Mouse (Mus musculus) limb, embryonic 13.5 days (tissue): ENCODE measurements around the gene Hecw2. TPM values are rescaled to one million over a fixed set of nuclear protein-coding genes. Genes with fewer than 3 reads are reported as not detected.

Experiments
- ATAC-seq: fragments of 200-750 bp; cut with Nextera tagmentation; 2 replicates; pipeline ENCODE4 v1.8.0; 2017; ENCODE audit warnings: low read depth, moderate number of reproducible peaks, moderate TSS enrichment; ENCODE audit not compliant: low FRiP score
- H3K27ac ChIP-seq: fragments of 300-500 bp; sonication (generic); 2 replicates; pipeline ENCODE4 v1.5.1; 2015; ENCODE audit warnings: inconsistent platforms, mild to moderate bottlenecking, moderate library complexity
- H3K27me3 ChIP-seq: fragments of 300-500 bp; sonication (generic); 2 replicates; pipeline ENCODE4 v1.6.1; 2015; ENCODE audit warnings: mild to moderate bottlenecking, inconsistent platforms
- H3K36me3 ChIP-seq: fragments of 300-500 bp; sonication (generic); 2 replicates; pipeline ENCODE4 v1.6.1; 2015; ENCODE audit warnings: inconsistent platforms, mild to moderate bottlenecking, moderate library complexity
- H3K4me1 ChIP-seq: fragments of 300-500 bp; sonication (generic); 2 replicates; pipeline ENCODE4 v1.6.1; 2015; ENCODE audit warnings: inconsistent platforms
- H3K4me2 ChIP-seq: fragments of 300-500 bp; sonication (generic); replicated peaks from 2 replicates; pipeline ENCODE4 v1.6.1; 2015; ENCODE audit warnings: inconsistent platforms, mild to moderate bottlenecking, moderate library complexity
- H3K4me3 ChIP-seq: fragments of 300-500 bp; sonication (generic); 2 replicates; pipeline ENCODE4 v1.5.1; 2015; ENCODE audit warnings: moderate library complexity, mild to moderate bottlenecking, inconsistent platforms
- H3K9ac ChIP-seq: fragments of 300-500 bp; sonication (generic); 2 replicates; pipeline ENCODE4 v1.6.1; 2015; ENCODE audit warnings: mild to moderate bottlenecking, inconsistent platforms
- H3K9me3 ChIP-seq: fragments of 300-500 bp; sonication (generic); 2 replicates; pipeline ENCODE4 v1.6.1; 2016; ENCODE audit warnings: inconsistent platforms
- WGBS: fragments of 180-500 bp; shearing (Covaris S2); methylation state at CpG from one replicate; pipeline ENCODE4 v1.1.7; 2015; 5-methylcytosine and 5-hydroxymethylcytosine counted together
- polyA plus RNA-seq: library from polyadenylated mRNA; unstranded; fragments of >200 nt; fragmentation: Nextera tagmentation; extraction: Ambion mirVana; gene quantifications from 2 replicates; pipeline ENCODE4 v1.2.1, GENCODE M21; 2015

Gene Hecw2
- polyA plus RNA-seq, 1 experiment from 2014 or later = 3.7 TPM

DNA sequence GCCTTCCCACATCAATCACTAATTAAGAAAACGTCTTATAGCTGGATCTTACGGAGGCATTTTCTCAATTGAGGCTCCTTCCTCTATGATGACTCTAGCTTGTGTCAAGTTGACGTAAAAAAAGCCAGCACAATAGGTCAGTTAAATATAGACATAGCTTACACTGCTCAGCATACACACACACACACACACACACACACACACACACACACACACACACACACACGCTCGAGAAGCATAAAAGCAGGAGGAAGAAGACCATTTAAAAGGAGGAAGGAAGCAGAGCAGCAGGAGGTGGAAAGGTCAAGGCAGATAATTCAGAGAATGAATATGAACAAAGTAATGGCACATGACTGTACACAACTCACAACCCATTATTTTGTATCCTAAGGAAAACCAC lies 220.0 kb downstream of the Hecw2 start:
- no peak overlapping the region for H3K4me2 ChIP-seq
- no peak overlapping the region for H3K27ac ChIP-seq
- H3K4me1 ChIP-seq = 0 out of 2 replicates have a peak, but pooled peaks cover 5% of the 10 kb centered on the region
- no peak overlapping the region for H3K4me3 ChIP-seq
- no peaks in the 10 kb centered on the region for H3K36me3 ChIP-seq
- H3K9me3 ChIP-seq = no peaks in the 10 kb centered on the region
- H3K27me3 ChIP-seq = no peaks in the 10 kb centered on the region
- no peak overlapping the region for H3K9ac ChIP-seq
- WGBS = 77% methylated on average over 3 of the region's 5 CpGs
- no peak for ATAC-seq

DNA sequence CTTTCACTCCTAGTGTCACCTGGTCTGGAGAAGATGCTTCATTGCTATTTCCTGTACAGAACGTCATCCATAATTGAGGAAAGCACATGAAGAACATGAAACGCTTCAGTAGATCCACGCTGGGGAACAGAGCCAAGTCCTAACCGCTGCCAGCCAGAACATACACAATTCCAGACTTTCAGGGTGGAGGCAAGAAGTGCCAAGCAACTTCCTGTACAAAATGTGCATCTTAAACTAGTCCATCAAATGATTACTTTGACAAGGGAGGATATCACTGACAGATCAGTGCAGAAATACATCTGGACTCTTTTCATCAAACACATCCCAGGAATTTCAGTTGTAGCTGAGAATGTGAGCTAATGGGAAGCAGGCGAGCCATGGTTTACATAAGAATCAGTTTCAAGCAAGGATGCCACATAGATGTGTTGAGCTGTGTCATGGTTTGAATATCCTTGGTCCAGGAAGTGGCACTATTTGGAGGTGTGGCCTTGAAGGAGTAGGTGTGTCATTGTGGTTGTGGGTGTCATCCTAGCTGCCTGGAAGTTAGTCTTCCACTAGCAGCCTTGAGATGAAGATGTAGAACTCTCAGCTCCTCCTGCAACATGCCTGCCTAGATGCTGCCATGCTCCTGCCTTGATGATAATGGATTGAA lies 224.5 kb downstream of the Hecw2 start:
- H3K27me3 ChIP-seq = no peaks in the 10 kb centered on the region
- no peak for ATAC-seq
- 76% methylated on average over 5 of the region's 5 CpGs for WGBS
- no peak overlapping the region for H3K4me2 ChIP-seq
- no peaks in the 10 kb centered on the region for H3K36me3 ChIP-seq
- H3K4me1 ChIP-seq = no peaks in the 10 kb centered on the region
- no peak overlapping the region for H3K4me3 ChIP-seq
- no peaks in the 10 kb centered on the region for H3K9me3 ChIP-seq
- no peak overlapping the region for H3K9ac ChIP-seq
- H3K27ac ChIP-seq = no peak overlapping the region

DNA sequence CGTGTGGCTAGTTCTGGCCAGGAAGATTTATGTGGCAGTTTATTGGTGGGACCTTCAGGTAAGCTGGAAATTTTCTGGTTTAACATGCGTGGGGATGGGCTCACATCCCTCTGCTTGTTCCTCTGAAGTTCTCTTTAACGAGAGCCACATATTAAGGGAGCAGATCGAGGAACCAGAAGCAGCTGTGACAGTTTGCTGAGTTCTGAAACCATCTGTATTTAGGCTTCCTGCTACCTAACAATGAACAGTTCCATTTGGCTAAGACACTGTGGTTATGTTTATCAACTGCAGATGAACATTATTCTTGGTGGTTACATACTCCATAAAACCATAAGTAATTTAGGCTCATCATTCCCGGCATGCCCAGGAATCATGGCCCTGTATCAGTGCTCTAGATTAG lies 242.6 kb downstream of the Hecw2 start:
- WGBS = 31% methylated on average over 5 of the region's 5 CpGs
- Histone ChIP-seq H3K4me3 (no peak overlapping the region), H3K27ac (no peak overlapping the region), H3K4me1 (peaks cover 4% of the 10 kb centered on the region; the same call in 1 of the 2 replicates), H3K36me3 (no peaks in the 10 kb centered on the region), H3K9me3 (no peaks in the 10 kb centered on the region), H3K4me2 (no peak overlapping the region), H3K27me3 (no peaks in the 10 kb centered on the region), H3K9ac (no peak overlapping the region)
- ATAC-seq = no peak

DNA sequence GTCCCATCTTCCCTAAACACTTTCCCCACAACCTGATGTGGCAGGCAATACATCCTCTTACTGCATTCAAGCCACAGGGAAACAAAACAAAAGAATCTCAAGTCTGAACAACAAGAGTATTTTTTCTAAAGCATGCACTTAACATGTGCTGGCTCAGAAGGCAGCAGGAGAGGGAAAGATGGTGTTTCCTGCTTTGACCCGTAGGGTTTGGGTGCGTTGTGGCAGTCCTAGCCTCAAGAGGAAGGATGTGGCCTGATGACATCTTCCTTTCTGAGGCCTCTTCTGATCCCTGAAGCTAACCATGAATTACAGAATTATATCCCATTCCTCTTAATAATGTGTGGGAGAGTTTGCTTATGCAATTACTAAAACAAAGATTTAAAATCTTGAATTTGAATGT lies 249.2 kb downstream of the Hecw2 start:
- no peak for ATAC-seq
- H3K4me2 ChIP-seq = no peak overlapping the region
- H3K9ac ChIP-seq = no peak overlapping the region
- H3K27ac ChIP-seq = no peak overlapping the region
- H3K4me3 ChIP-seq = no peak overlapping the region
- H3K27me3 ChIP-seq = no peaks in the 10 kb centered on the region
- no peaks in the 10 kb centered on the region; the same call in 1 of the 2 replicates for H3K4me1 ChIP-seq
- H3K9me3 ChIP-seq = no peaks in the 10 kb centered on the region
- 66% methylated on average over 2 of the region's 2 CpGs for WGBS
- H3K36me3 ChIP-seq = no peaks in the 10 kb centered on the region

DNA sequence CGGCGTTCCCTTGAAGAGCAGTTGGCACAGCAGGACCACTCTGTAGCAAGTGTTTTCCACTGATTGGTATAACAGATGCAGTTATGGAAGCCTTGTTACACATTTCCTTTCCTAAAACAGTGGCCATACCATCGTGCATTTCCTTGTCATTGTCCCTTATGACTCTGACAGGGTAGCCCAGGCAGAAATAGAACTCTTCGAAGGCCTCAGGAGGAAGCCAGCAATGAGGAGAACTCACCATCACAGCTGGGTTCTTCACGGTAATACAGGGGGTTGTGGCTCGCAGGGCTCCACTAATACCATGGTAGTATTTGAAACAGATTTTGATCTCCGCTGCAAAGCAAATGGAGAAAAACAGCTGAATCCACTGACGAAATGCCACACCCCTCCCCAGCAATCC lies 252.5 kb downstream of the Hecw2 start:
- Histone ChIP-seq H3K27me3 (no peaks in the 10 kb centered on the region), H3K4me3 (no peak overlapping the region), H3K9ac (no peak overlapping the region), H3K9me3 (no peaks in the 10 kb centered on the region), H3K27ac (no peak overlapping the region), H3K4me2 (no peak overlapping the region), H3K36me3 (no peaks in the 10 kb centered on the region), H3K4me1 (peaks cover 5% of the 10 kb centered on the region; the same call in 1 of the 2 replicates)
- 73% methylated on average over 8 of the region's 8 CpGs for WGBS
- no peak for ATAC-seq

DNA sequence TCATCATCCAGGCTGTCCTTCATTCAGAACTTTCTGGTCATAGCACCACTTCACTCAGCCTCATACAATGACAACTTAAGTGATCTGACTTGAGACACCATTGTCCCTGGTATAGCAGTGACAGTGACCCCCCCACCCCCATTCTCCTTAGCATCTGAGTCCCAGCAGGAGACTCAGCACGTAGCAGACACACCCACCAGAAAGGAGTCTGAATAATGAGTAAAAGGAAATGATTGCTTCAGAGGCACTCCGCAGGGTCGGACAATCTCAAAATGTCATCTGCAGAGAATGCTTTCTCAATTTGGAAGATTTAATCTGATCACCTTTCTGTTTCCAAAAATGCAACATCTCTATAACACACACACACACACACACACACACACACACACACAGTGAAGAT lies 253.4 kb downstream of the Hecw2 start:
- no peak for ATAC-seq
- peaks cover 5% of the 10 kb centered on the region; the same call in 1 of the 2 replicates for H3K4me1 ChIP-seq
- no peaks in the 10 kb centered on the region for H3K9me3 ChIP-seq
- H3K4me2 ChIP-seq = no peak overlapping the region
- H3K4me3 ChIP-seq = no peak overlapping the region
- H3K36me3 ChIP-seq = no peaks in the 10 kb centered on the region
- WGBS = 69% methylated on average over 3 of the region's 3 CpGs
- no peak overlapping the region for H3K27ac ChIP-seq
- no peaks in the 10 kb centered on the region for H3K27me3 ChIP-seq
- H3K9ac ChIP-seq = no peak overlapping the region

DNA sequence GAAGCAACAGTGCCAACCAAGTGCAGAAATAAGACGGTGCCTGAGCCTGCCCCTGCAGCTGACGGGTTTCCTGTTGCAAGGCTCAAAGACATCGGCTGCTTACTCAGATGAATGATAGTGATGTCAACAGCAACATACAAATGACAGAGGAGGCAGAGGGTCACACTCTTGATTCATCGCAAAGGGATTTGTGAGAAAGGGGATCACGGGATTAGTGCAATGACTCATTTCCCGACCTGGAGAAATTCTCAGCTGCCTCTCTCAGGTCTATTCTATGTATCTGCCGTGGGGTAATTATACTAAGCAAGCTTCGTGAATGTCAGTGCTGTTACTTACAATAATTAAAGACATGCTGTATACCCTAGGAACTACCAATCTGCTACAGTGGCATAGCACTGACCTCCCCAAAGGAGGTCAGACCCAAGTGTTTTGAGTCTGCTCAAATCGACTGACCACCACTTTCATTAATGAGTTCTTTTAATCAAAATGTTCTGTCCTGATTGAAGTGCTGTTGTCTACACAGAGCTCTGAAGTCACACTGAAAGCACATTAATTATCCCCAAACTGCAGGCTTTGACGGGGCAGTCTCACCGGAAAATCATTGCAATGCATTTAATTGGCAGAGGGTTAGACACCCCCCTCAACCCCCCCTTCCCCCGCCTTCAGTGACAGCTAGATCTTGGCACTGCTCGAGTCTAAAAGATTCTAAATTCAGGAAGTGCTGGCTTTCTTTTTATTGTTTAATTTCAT lies 254.5 kb downstream of the Hecw2 start:
- peaks cover 5% of the 10 kb centered on the region; the same call in 1 of the 2 replicates for H3K4me1 ChIP-seq
- 0 out of 2 replicates have a peak overlapping the region, but pooled peaks have one; percentile 7 for H3K4me2 ChIP-seq
- 8% methylated on average over 13 of the region's 13 CpGs for WGBS
- ATAC-seq = peak; percentile 51
- no peaks in the 10 kb centered on the region for H3K9me3 ChIP-seq
- no peak overlapping the region for H3K9ac ChIP-seq
- H3K4me3 ChIP-seq = no peak overlapping the region
- H3K27me3 ChIP-seq = no peaks in the 10 kb centered on the region
- no peaks in the 10 kb centered on the region for H3K36me3 ChIP-seq
- H3K27ac ChIP-seq = no peak overlapping the region

DNA sequence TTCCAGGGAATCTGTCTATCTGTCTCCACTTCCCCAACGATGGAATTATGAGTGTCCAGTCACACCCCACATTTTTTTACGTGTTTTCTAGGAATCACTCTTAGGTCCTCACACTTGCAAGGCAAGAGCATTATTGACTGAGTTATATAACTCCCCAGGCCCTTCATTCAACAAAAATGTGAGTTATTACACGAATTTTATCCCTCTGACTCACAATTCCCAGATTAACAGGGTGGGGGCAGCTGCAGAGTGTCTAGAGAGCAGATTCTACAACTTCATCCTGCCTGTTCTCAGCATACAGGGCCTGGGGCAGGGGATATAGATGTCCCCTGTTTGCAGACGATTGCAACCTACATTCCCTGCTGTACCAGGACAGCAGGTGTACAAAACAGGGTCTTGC lies 255.7 kb downstream of the Hecw2 start:
- ATAC-seq = no peak

DNA sequence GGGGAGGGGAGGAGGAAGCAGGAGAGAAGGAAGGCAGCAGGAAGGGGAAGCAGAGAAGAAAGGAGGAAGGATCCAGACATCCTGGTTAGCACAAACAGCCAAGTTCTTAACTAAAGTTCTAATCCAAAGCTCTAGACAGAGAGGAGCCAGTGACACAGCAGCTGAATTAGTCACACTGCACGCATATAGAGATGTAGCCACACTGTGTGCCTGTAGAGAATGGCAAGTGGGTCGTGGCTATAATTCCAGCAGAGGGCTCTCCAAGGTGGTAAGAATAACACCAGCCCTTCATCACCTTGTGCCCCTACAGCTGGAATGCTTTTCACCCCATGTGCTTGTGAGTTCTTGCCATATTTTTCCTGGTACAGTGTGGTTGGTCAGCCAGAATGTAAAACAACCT lies 261.7 kb downstream of the Hecw2 start:
- Histone ChIP-seq H3K9ac (no peak overlapping the region), H3K4me3 (no peak overlapping the region), H3K4me2 (no peak overlapping the region), H3K36me3 (no peaks in the 10 kb centered on the region), H3K4me1 (no peaks in the 10 kb centered on the region), H3K27me3 (no peaks in the 10 kb centered on the region), H3K9me3 (no peaks in the 10 kb centered on the region), H3K27ac (no peak overlapping the region)
- ATAC-seq = no peak
- 62% methylated on average over 2 of the region's 2 CpGs for WGBS

More for the DNA sequence above, 255.7 kb downstream of the Hecw2 start:
- H3K4me3 ChIP-seq = no peak overlapping the region
- H3K9me3 ChIP-seq = no peaks in the 10 kb centered on the region
- no peaks in the 10 kb centered on the region for H3K36me3 ChIP-seq
- H3K27me3 ChIP-seq = no peaks in the 10 kb centered on the region
- no peak overlapping the region for H3K4me2 ChIP-seq
- H3K4me1 ChIP-seq = peaks cover 5% of the 10 kb centered on the region; the same call in 1 of the 2 replicates
- no peak overlapping the region for H3K27ac ChIP-seq
- WGBS = 67% methylated on average over 4 of the region's 4 CpGs
- no peak overlapping the region for H3K9ac ChIP-seq

DNA sequence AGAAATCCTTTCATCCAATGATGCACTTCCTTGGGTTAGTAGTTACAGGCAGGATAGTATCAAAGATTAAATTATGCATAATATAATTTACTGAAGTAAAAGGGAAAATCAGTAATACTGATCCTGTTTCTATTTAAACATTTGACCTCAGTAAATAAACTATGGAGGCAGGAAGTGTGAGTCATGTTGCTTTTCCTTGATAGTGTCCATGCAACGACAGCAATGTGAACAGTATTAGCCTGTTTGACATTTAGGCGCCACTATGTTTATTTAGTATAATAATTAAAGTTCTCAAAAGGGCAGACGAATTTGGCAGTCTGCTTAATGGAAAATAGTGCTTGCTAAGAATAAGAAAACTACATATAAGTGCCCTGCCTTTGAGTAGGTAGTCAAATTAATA lies 263.7 kb downstream of the Hecw2 start:
- Histone ChIP-seq H3K4me3 (no peak overlapping the region), H3K27ac (no peak overlapping the region), H3K4me2 (no peak overlapping the region), H3K9ac (no peak overlapping the region), H3K27me3 (no peaks in the 10 kb centered on the region), H3K36me3 (no peaks in the 10 kb centered on the region), H3K4me1 (no peaks in the 10 kb centered on the region), H3K9me3 (no peaks in the 10 kb centered on the region)
- WGBS = 70% methylated on average over 3 of the region's 3 CpGs
- no peak for ATAC-seq

DNA sequence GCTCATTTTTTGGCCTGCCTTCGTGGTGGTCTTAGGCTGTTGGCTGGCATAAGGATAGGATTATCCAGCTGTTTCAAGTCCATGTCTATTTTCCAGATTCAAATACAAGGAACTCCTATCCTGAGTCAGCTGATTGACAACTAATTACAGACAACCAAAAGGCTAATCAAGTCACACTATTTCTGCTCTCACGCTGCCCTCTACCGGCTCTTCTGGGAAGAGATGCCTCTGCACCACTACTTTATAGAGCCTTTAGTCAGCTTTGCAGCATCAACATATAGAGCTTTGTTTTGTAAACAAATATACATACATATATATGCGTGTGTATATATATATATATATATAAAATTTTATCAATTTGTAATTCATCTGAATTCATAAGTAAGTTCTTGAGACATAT lies 267.4 kb downstream of the Hecw2 start:
- no peaks in the 10 kb centered on the region for H3K36me3 ChIP-seq

DNA sequence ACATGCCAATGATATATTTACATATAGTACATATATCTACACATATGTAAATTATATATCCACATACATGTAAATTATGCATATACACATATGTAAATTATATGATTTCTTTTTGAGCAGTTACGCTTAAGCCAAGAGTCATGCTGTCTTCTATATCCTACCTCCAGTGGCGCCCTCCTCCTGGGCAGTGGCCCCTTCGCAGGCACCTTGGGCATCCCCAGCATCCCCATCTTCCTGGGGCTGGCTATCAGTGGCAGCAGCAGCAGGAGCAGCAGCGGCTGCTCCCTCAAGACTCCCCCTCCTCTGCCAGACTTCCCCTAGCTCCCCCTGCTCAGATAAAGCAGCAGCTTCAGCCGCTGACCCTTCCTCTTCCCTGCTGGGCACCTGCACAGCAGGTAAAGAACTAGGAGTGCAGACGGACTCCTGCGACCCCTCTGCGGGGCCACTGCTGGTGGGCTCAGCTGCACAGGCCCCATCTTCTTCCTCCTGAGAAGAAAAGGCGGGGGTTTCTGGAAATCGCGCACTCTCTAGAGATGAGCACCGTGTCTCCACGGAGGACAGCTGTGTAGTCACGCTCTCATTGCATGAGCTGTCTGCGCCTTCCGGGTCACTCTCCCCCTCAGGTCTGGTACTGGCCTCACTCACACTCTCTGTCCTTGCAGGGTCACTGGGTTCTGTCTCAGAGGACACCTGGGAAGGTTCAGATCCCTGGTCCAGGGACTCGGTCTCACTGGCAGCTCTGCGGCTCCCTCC lies 269.6 kb downstream of the Hecw2 start:
- WGBS = 43% methylated on average over 18 of the region's 18 CpGs
- no peak overlapping the region for H3K4me2 ChIP-seq
- no peaks in the 10 kb centered on the region for H3K36me3 ChIP-seq
- H3K27ac ChIP-seq = no peak overlapping the region
- H3K9me3 ChIP-seq = no peaks in the 10 kb centered on the region
- 0 out of 2 replicates have a peak, but pooled peaks cover 10% of the 10 kb centered on the region for H3K27me3 ChIP-seq
- no peak overlapping the region for H3K9ac ChIP-seq
- no peak overlapping the region for H3K4me3 ChIP-seq
- no peaks in the 10 kb centered on the region for H3K4me1 ChIP-seq
- no peak; the same call in 1 of the 2 replicates for ATAC-seq

More for the DNA sequence above, 267.4 kb downstream of the Hecw2 start:
- Histone ChIP-seq H3K4me2 (no peak overlapping the region), H3K27me3 (0 out of 2 replicates have a peak, but pooled peaks cover 10% of the 10 kb centered on the region), H3K9me3 (no peaks in the 10 kb centered on the region), H3K9ac (no peak overlapping the region), H3K4me3 (no peak overlapping the region), H3K4me1 (no peaks in the 10 kb centered on the region), H3K27ac (no peak overlapping the region)
- WGBS = 28% methylated on average over 4 of the region's 4 CpGs
- ATAC-seq = no peak
